Mouse (Mus musculus) adrenal gland, adult 8-10 months (tissue): ENCODE data around the gene Rbfox1. TPM values are rescaled to one million over a fixed set of nuclear protein-coding genes. Genes with fewer than 3 reads are reported as not detected.

Experiments
- DNase-seq: peaks from one replicate; pipeline ENCODE4 v3.0.0; 2022
- total RNA-seq, 4 experiments: library from RNA; stranded (reverse); gene quantifications; 2 replicates each; pipeline ENCODE4 v1.2.4; 2022

Rbfox1 gene
- total RNA-seq, 4 experiments from 2014 or later = 1.3 to 4.0 (median 2.3) TPM

DNA sequence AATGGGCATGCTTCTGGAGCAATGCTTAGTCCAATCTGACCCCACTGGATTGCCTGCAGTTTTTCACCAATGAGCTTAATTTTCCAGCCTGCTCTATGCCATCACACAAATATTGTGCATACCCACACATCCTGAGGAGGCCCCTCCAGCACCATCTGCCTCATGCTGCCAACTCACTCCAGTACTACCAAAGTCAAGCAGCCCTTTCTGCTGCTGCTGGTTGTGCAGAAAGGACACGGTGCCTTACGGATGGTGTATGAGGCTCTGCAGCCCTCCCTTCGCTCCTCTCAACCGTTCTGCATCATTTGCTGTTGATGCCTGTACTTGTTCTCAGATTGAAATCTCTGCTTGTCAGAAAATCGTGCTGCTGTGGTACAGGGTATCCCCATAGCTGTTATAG lies 468.0 kb downstream of the Rbfox1 start:
- no peak for DNase-seq

DNA sequence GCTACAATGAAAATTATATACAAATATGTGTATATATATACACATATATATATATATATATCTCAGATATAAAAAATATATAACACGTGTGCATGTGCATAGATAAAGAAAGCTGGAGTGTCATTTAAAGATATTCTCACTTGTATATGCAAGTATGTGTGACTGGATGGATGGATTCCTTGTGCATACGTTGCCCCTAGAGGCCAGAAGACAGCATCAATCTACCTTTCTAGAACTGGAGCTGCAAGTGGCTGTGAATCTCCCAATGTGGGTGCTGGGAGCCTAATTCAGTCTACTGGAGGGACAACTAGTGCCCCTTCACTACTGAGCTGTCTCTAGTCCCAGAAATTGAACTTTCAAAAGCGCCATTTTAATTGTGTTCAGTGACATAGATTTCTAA lies 471.8 kb downstream of the Rbfox1 start:
- DNase-seq = no peak

DNA sequence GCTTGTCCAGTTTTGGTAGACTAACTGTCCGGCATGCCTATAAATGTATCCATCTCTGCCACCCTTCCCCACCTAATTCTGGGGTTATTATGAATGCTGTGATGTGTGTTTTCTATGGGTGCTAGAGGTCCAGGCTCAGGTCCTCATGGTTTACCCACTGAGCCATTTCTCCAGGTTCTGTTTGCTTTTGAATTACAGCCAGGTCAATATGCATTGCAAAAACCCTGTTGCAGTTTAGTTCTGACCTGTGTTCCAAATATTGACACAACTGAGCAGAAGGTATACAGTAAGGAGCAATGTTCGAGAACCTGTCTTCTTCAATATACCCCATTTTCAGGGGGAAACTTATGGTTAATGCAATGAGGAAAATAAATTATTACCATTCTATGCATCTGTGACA lies 480.6 kb downstream of the Rbfox1 start:
- no peak for DNase-seq

DNA sequence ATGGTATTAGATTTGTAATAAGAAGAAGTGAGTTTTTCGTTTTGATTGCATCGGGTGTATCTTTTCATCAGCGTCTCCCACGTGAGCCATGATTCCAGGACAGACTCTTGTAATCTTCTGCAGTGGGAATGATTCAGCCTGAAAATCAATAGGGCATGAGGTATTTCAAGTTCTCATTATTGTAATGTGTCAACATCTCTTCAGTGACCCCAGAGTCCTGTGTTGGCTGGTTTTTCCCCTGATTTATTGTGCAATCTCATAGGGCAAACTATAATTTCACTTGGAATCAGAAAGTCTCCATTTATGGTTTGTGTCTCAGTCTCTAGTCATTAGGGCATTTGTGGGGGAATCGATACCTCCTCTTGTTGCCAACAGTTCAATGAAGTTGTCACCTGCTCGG lies 481.5 kb downstream of the Rbfox1 start:
- no peak for DNase-seq

DNA sequence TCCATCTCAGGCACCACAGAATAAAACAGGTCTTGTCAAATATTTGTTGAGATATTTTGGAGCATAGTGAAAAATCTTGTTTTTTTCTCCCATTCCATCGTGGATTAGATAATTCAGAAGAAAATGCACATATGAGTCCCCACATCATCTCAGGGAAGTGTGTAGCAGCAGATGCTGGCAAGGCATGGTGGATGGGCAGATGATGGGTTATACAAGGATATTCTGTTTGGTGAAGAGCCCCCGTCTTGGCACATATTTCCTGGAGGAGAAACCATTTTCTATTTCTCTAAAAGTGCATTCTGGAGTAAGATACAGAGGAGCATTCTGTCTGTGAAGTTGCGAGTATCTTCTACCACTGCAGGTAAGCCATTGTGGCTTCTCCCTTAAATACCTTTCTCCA lies 495.8 kb downstream of the Rbfox1 start:
- no peak for DNase-seq

DNA sequence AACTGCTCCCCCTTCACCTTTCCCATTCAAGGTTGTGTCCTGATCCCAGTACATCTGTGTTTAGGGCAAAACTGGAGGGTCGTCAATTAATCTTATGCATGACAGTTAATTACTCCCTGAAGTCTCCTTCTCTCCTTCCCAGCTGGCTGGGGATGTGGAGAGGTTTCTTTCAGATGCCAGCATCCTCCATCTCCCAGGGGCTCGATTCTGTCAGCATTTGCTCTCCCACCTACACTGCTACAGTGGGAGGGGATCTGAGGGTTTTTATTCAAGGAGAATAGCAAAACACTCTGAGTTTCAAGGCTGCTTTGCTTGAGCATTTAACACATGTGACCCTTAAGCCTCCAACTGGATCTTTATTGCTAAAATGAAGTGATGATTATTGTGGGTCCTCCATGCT lies 496.4 kb downstream of the Rbfox1 start:
- no peak for DNase-seq

DNA sequence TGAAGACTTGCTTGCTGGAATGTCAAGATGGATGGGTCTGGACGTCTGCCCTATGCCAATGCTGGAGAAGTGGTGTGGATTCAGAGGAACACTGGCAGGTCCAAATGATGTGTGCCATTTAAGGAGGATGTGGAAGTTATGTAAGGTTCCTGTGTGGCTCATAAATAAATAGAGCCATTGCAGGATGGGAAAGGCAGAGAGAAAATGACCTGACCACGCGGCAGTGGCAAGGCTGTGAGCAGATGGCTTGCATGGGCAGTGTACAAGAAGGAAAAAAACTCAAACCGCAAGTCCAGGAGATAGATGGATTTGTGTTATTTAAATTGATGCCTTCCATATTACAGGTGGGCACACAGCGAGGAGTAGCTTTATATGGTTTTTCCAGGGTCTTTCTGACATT lies 497.6 kb downstream of the Rbfox1 start:
- DNase-seq = no peak

DNA sequence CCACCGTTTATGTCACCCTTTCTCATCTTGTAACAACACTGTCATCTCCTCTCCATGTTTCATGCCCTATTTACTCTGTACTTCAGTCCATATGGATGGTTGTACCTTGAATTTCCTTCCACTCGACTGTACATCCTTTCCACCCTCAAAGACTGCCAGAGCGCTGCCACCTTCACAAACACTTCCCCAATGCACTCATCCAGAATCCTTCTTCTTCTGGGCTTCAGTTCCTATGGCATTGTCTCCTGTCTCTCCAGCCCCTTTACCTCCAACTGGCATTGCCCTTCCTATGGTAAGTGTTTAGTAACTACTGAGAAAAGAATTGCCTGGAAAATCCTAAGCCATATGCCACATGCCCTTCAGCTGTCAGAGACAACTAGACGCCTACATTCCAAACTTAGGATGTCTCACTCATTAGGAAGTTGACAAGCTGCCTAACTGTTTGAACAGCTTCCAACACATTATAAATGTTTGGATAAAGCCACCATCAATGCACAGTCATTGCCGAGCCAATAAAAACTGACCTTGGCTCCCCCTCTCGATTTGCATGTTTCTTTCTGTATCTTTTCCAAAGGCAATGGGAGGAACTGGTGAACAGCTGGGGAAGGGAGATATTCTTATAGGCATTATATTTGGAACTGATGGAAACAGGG lies 505.2 kb downstream of the Rbfox1 start:
- DNase-seq = no peak

DNA sequence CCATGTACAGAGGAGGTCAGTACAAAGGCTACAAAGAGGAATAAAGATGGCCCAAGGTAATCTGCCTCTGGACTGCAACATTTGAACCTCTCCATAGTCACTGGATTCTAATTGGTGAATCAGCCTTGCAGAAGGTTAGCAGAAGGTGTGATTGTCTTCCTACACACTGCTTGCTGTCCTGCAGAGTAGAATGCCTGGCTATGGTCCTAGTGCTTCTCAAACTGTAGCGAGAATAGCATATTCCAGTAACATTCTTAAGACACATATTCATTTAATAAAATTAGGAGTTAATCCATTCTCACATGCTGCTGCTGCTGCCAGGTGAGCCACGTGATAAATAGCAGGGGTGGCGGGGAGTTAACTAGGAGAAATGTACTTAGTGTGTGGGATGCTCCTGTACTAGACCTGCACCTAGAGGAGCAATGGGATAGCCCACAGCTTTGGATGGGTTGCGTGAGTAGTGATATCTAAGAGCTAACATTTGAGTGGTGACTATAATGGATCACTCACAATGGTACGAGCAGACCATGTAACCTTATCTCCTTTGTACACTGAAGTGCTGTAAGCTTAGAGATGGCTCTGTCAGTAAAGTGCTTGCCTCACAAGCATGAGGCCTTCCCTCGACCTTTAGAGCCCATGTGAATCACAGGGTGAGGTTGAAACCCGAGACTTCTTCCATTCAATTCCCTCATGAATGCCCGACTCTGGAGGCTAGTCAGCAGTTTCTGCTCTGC lies 511.7 kb downstream of the Rbfox1 start:
- no peak for DNase-seq

DNA sequence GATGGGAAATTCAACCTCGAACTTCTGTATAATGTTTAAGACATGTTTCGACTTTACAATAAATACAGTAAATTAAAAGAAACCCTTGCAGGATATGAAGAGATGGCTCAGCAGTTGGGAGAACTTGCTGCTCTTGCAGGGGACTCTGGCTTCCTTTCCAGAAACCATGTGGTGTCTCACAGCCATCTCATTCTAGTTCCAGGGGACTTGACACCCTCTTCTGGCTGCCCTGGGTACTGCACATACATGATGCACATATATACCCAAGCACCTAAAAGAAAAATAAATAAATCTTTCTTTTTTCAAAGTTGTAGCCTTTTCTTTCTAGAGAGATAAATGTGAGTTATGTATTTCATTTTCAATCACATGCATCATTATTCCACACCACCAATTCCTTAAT lies 512.5 kb downstream of the Rbfox1 start:
- no peak for DNase-seq

DNA sequence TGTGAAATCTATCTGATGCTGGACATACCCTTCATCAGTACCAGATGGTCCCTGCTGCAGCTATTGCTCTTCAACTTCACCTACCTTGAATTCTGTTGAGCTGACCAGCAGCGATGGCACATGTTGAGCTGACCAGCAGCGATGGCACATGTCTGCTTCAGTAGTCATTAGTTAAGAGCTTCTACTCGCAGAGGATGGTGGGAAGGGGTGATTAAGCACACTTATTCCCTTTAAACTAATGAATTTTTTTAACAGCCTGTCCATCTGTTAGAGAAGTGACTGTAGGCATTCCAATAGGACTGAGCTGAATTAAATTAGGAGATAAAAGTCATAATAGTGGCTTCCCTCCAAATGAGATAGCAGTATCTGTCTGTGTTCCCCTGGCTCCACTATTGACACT lies 517.7 kb downstream of the Rbfox1 start:
- DNase-seq = no peak

DNA sequence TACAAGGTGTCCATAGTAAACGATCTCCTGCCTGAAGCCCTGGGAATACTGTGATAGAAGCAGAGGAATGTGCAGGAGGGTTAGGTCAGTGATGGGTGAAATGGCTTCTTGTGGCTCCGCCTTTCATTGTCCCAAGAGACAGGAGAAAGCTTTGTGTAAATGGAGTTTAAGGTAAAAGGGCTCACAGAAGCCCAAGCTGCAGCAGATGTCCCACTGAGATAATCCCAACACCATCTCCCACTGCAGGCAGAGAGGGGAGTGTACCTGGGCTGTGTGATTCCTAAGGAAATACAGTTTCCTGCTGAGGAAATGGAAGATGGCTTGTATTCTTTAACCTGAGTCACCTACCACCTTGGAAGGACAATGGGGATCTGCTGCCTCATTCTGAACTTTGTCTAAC lies 529.7 kb downstream of the Rbfox1 start:
- DNase-seq = no peak

DNA sequence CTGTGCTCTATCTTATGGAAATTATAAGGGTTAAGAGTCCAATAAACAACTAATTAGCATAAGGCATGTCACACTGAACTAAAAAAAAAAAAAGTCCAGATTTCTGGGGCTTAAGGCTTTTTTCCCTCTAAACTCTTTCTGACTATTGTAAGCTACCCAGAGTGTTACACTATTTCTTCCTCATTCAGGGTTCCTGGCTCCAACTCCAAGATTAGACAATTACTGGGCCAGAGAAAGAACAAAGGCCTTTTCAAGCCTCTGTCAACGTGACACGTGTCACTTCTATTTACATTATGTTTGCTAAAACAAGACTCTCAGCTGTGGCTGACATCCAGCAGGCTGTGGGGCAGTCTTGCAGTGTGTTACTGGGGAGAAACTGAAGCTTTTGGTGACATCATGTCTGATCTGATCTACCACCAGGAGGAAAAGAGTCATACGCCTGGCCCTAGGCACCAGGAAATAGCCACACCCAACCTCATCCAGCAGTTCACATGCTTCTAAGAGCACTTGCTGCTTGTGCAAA lies 536.5 kb downstream of the Rbfox1 start:
- no peak for DNase-seq

DNA sequence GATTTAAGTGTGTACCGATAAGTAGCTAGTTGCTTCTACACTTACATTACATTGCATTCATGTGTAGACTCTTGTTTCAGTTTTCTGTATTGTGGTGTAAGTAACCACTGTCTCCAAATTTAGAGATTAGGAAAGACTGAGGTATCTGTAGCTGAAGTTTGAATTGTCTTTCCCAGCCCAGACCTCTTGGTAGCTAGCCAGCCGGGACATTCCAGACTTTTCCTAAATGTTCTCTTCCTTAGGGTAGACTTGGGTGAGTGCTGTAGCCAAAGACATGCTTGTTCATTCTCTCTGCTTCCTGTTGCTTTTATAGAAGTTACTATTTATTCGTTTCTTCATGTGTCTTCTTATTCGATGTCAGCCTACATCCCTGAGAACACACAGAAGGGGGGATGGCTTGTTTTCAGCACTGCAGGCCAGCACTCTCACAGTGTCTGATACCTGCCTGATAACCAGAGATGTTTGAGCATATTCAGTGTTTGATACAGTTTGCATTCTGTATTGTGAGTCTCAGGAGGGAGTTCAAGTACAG lies 538.8 kb downstream of the Rbfox1 start:
- no peak for DNase-seq

DNA sequence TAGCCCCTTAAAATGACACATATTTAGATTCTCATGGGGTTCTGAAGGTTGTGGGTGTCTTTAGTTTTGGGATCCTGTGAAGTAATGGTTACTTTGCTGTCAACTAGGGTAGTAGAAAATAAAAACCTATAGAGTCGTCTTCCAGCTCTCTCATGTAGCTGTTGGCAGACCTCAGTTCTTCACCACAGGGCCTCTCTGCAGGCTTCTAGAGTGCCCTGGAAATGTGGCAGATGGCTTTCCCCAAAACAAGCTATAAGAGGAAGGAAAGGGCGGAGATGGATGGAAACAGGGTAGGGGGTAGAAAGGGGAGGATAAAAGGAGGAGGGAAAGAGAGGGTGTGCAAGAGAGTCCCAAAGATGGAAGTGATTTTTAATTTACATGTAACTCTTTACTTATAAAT lies 539.6 kb downstream of the Rbfox1 start:
- DNase-seq = no peak

DNA sequence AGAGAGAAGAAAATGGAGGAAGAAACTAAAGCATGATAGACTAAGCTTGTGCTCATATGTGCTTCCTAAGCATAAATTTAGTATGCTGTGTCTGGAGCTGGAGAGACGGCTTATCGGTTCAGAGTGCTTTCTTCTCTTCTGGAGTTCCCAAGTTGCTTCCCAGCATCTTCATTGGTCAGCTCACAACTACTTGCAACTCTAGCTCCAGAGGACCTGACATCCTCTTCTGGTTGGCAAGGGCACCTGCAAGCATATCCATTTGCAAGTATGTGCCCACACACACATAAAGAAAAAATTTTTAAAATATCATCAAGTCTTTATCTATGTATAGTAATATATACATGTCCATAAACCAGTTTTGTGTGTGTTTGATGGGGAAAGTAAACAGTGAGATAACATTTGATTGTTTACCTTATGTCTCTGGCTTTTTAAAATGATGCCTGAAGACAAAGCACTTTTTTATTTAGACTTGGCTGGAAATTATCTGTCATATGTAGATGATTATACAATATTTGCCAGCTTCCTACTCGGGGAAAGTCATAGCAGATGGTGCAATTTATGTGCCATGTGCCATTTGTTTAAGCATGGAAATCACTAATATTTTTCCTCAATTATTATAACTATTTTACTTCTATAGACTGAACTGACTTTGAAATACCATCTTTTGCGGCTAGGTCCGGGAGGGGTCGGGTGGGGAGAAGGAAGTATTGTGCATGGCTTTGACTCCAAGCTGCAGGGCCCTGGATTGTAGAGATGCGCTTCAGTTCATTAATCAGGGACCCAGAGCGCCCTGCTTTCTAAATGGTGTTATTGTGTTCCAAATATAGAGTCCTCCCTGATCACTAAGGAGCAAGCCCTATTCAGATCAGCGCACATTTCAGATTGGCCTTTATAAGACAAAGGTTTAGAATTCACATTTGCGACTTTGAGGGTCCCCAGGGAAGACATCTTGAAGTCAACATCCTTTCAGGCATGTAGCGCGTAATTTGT lies 542.4 kb downstream of the Rbfox1 start:
- DNase-seq = no peak

DNA sequence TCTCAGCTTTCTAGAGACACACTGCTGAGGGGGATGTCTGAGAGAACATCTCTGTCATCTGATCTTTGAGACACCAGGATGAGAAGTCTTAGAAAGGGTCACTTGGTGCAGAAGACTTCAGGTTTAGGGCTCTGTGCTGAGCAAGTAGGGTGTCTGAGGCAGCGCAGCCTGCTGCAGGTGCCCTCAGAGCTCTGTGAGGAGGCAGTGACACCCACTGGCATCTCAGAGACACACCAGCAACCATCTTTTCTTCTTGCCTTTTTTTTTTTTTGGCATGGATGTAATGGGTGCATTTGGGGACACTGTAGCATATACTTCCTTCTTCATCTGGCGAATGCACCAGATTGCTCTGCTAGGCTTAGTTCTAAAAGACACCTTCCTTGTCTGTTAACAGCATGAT lies 545.8 kb downstream of the Rbfox1 start:
- DNase-seq = no peak

DNA sequence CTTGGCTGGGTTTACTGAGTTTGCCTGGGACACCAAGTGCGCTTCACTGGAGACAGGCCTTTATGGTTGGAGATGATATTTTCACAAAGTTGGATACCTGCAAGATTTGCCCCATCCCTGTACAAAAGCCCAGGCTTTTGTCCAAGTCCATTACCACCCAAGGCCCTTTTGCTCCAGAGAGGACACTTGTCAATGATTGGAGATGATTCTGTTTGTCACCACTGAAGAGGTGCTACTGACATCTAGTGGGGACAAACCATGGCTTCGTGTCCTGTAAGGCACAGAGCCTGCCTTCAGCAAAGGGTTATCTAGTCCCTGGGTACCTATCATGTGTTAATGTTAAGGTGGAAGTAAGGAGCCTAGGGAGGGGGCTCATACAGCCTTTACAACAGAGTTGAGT lies 551.3 kb downstream of the Rbfox1 start:
- DNase-seq = no peak

DNA sequence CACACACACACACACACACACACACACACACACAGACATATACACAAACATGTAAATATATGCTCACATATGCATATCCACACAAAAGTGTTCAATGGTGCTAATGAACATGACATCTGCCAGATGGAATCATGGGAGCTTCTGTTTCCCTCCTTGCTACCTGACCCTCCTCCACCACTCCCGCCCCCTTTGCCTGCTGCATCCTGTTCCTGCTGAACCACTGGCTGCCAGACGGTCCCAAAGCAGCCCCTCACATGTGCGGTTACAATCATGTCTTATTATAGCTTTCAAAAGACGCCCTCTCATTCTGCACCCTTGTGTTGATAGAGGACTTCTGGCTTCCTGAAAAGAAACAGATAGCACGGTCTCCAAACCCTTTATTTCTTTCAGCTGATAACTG lies 563.1 kb downstream of the Rbfox1 start:
- no peak for DNase-seq

DNA sequence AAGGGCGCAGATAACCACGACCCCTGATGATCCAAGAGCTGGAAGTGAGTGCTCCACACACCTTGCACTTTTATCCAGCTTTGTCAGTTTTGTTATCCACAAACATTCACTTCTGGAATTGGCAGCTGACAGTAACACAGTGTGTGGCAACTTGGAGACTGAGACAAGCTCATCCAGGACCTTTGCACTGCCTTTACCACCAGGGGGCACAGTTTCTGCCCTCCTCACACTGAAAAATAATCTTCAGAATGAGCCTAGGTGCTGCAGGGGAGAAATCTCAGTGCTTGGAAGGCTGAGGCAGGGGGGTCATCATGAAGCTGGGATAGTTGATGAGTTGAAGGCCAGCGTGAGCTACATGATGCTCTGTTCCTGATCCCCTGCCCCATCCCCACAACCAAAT lies 570.2 kb downstream of the Rbfox1 start:
- no peak for DNase-seq

DNA sequence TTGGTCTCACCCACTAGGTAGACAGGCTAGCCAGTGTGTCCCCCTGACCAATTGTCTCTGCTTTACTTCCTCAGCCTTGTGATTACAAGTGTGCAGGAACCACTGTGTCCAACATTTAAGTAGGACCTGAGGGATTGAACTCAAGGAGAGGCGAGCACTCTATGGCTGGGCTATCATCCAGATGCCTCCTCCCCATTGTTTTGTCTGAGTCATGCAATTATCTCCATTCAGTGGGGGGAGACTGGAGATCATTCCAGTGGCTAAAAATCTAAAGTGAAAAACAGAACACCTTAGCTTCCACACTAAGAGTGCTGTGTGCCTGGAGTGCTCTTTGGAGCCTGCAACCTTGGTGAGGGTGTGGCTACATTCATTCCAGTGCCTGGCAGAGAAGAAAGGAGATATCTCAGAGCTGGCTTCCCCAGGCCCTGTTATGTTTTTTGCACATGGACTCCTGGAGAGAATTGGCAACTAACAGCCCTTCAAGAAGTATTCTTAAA lies 594.0 kb downstream of the Rbfox1 start:
- no peak for DNase-seq

DNA sequence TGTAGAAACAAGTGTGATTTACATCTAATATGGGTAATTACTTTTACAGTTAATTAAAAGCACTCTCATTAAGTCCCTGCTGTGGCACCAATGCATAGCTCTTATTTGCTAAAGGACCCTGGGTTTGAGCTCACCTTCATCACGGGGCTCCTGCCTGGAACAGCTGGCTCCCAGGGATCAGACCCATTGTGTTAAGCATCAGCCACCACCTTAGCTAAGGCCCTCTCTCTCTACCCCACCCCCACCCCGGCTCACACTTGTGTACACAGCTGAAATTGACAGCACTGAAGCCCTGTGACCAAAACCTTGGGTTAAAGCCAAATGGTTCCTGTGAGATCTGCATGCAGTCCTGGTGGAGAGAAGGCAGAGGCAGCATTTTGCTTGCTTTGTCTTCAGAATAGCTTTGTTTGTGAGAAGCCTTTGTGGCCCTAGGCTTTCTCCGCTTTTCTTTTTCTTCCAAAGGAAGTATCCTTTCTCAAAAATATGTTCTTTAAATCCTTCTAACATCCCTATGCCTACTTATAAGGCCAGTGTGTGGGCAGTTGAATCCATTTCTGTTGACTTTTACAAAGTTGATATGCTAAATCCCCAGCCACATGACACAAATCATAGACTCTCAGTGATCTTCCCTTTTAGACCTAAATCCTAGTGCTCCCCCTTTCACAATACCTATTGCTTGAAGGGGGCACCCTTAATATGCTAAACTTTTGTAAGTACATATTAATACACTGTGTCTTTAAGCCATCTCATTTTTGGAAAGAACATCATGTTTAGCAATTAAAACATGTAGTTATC lies 594.7 kb downstream of the Rbfox1 start:
- no peak for DNase-seq
